Mouse (Mus musculus) embryo, embryonic 11 days (tissue): ENCODE measurements at regions not wholly inside any gene's neighbourhood (a gene's known extent, or its start where the extent isn't known, plus 50 kb on each side); places are given as distances from the start of the nearest gene placed in this dataset.

Experiments used
- DNase-seq: peaks from one replicate; pipeline ENCODE4 v3.0.0-alpha.2; 2015

DNA sequence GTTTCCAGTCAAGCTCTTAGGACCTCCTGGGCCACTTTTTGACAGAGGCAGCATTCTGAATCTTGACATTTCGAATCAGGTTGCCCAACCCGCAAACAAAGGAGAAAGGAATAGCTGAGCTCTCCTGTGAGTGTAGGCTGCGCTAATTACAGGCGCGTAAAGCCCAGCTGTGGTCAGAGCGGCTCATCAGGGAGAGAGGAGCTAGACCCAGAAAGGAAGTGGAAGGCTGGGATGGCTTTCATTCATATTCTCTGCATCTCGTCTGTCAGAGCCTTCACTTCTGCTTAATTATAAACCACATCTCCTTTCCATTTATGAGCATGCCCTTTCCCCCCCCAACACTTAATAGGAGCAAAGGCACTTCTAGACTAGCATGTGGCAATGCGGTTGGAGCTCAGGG is 265.7 kb upstream of the Pkn2 start:
- DNase-seq: peak; percentile 28

DNA sequence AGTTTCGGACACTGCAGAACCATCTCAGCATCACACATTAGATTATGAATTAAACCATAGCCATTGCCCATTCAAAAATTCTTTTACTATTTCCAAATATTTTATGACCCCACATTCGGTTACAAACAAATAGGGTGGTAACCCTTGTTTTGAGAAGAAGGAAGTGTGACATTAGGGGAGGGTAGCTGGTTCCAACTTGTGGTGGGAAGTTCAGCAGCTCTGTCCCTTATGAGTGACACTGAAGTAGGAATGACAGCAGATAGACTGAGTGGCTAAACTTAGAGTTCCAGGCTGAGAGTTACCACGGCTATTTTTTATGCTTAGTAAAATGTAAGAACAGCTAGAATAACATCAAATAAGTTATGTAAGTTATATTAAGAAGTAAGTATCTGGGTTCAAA is 257.1 kb upstream of the Pkn2 start:
- DNase-seq: no peak

- no peak for DNase-seq
These were observed 252.7 kb upstream of the Pkn2 start for GRCm38 (mm10) chr3:143134528-143134927.

- no peak for DNase-seq
These were observed 226.0 kb upstream of the Pkn2 start for GRCm38 (mm10) chr3:143107733-143108291.

DNA sequence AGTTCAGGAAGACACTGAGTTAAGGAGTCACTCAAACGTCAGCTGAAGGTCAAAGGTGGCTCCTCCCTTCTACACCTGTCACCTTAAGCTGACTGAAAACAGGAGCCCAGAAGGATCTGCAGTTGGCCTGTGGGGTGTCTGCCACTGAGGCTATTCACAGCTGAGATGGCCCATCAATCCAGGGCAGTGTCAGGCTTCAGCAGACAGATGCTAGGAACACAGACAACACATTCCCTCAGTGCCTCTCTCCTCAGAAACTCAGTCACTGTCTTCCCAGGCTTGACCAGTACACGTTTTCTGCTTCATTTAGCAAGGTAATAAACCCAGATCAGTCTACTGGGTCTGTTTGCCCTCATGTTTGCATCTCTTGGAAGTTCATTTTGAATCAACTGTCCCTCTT is 222.9 kb upstream of the Pkn2 start:
- no peak for DNase-seq

- peak; percentile 67 for DNase-seq
These were observed 221.5 kb upstream of the Pkn2 start for GRCm38 (mm10) chr3:143103333-143103732.

GRCm38 (mm10) chr3:143100810-143101645 is 219.2 kb upstream of the Pkn2 start:
- DNase-seq: peak; percentile 78

- DNase-seq: peak; percentile 9
These were observed 218.4 kb upstream of the Pkn2 start for GRCm38 (mm10) chr3:143100203-143100602.

DNA sequence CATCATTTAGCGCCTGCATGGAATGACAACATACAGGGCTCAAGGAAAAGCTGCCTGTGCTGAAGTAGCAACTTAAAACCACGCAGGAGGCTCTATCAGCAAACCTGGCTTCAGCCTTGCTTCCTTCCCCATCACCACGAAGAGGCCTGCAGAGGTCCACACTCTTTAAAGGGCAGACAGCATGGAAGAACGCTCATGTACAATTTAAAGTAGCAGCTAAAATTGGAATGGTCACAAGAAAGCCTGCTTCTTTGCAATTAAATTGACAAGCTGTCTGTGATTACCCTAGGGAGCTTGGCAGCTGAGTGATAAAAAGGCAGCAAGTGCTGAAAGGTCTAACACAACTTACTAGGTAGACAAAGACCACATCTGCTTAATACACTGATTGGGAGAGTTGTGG is 210.4 kb upstream of the Pkn2 start:
- DNase-seq: peak; percentile 13

DNA sequence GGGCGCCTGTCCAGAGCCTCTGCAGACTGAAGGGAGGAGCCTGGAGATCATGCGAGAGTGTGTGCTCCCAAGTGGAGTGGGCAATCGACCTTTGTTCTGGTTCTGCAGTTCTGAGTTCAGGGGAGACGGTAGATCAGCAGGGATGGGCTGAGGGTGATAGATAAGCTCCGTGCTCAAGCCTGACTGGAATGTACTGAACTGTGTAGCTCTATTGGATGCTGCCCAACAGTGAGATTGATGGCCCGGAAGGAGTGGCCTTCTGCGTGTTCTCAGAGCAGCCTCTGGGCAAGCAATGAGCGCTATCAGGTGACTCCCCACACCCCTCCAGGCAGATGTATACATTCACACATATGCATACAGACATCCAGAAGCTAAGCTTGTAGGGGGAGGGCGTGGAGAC is 209.1 kb upstream of the Pkn2 start:
- DNase-seq: peak; percentile 33

DNA sequence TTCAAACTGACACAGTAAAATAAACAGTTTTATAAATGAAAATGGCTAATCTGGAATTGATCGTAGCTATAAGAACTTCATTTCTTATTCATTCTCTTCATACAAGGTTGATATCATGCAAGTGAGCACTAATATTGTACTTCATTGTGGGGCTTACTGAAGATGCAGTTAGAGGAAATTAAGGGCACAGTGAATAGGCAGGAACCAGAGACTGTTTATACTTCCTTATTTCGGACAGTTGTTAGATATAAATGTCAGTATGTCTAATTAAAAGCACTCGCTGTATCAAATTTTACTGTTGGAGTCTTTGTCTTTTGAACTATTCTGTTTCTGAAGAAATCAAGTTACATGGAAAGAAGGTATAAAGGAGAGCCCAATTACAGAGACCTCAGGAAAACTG is 208.5 kb upstream of the Pkn2 start:
- no peak for DNase-seq

DNA sequence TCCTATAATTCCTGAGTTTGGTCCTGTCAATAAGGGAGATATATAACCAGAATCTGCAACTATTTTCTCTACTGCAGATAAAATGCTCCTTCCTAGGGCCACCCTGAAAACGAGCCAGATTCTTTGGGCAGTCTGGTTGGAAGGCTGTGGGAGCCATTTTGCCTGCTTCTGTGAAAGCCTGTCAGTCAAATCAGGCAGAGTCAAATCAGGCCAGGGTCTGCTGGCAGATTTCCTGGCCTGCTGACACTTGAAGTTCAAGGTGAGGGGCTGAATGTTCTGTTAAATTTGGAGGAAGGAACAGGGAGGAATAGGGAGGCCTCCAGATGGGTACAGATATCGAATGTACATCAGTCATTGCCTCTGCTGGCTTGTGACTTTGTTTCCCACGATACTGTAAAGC is 206.0 kb upstream of the Pkn2 start:
- no peak for DNase-seq

DNA sequence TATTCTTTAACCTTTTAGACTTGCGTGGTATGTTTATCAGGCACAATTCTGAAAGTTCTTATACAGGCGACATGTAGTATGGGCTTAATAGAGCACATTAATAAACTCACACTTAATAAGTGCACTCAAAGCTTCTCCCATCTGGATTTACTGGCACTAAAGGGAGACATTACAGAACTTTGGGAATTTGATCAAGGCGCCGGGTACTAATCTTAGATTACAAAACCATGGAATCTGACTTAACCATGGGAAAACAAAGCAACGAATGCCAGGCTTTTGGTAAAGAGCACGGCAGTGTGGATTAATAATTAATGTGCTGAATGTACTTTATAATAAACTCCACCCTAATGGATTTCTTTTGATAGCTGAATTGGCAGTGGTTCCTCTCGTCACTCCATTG is 196.5 kb upstream of the Pkn2 start:
- DNase-seq: no peak

DNA sequence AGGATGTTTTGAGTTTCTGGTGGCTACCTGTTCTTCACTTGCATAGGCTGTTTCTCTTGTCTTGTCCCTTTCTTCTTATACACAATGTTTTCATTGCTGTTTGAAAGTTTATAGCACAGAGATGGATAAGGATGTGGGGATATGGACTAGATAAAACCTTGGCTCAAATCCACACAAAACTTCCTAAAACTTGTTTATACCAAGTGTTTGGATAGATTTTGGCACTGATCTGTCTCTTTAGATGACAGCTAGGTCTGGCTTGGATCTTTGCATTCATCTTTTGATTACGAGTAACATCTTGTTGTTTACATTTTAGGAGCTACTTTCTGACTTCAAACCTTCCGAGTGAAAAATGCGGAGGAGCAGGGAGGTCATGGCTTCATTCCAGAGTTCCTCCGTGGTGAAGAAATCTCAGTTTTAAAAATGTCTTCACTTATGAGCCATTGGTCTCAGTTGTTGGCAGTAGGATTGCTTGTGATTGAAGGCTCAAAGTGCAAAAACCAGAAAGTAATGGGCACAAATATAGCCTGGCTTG is 190.1 kb upstream of the Pkn2 start:
- DNase-seq: no peak

- no peak for DNase-seq
These were observed 173.1 kb upstream of the Pkn2 start for GRCm38 (mm10) chr3:143054858-143055257.

GRCm38 (mm10) chr3:143053286-143053993 is 171.6 kb upstream of the Pkn2 start:
- no peak for DNase-seq

- no peak for DNase-seq
These were observed 158.9 kb upstream of the Pkn2 start for GRCm38 (mm10) chr3:143040666-143041065.

DNA sequence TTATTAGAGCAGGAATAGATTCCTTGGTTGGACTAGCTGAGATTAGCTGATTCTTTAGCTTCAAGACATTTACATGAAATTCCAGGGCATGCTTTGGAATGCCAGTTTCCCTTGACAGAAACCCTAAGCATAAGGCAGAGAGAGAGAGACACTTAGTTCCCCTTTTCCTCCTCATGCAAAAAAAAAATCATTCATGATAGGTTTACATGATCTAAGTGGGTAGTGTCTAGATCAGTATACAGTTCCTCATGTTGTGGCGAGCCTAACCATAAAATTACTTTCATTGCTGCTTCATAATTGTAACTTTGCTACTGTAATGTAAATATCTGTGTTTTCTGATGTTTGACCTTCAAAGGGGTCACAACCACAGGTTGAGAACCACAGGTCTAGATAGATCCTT is 154.3 kb upstream of the Pkn2 start:
- DNase-seq: no peak

DNA sequence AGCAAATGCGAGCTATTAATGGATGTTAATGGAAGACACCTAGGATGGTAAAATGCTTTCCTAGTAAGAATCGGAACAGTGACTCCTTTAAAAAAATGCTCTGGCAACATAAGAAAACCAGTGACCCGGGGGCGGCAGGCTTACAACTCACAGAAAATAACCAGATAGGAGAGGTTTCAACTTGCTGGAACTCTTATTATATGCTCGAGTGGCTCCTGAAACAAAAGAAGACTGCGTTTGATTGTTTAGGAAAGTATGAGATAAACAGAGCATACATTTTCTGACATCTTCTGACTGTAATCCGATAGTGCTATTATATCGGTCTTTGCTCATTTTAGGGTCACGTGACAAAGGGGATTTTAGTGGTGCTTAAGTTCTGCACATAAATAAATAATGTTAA is 152.8 kb upstream of the Pkn2 start:
- DNase-seq: no peak

DNA sequence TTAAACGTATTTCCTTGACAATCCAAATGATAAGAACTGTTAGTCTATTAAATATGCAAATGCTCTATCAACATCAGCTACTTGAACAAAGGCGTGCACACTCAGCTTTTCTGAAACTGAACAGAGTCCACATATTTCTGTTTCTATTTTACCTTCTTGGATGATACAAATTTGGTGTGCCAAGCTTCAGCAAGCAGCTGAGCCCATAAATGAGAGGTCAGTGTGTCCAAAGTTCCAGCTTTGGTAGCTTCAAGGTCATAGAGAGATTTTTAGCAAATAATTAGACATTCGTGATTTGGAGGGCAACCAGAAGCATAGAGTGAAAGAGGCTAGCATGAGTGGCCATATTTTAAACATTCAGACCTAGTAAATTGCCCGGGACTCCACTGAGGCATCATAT is 140.7 kb upstream of the Pkn2 start:
- DNase-seq: no peak

GRCm38 (mm10) chr3:143021159-143021871 is 139.5 kb upstream of the Pkn2 start:
- DNase-seq: no peak

DNA sequence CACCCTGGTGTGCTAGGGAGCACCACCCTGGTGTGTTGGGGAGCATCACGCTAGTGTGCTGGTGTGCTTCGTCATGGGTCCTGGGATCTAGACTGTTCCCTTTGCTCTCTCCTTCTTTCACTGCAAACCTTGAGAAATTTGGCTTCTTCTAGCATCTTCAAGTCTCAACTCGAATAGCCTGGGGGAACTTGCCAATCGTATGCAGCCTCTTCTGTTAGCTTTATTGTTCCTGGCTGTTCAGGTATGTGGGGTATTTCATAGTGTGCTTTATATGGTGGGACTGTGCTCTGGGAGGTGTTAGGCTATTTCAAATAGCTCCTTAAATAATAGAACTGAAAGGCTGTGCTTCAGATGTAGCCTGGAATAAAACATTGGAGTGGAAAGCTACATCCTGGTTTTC is 135.7 kb upstream of the Pkn2 start:
- peak; percentile 9 for DNase-seq

DNA sequence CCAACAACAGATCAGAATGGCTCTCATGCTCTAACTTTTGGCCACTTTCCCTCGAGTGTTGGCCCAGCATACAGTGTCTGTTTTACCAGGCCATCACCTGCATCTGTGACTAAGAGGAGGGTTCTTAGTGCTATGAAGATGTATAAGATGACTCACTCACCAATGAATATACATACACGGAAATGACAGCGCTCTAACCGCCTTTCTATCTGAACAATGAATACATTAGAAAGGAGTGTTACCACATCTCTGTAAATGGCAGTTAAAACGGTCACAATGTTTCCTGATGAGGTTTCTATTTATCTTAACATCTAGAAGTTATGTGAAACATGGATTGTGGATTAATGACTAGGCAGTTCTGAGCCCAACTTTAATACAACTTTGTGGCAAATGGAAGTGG is 135.0 kb upstream of the Pkn2 start:
- no peak for DNase-seq
